Mouse (Mus musculus) MEL (cell line): ENCODE measurements at regions not wholly inside any gene's neighbourhood (a gene's known extent, or its start where the extent isn't known, plus 50 kb on each side); places are given as distances from the start of the nearest gene placed in this dataset.

ENCODE experiments used
- DNase-seq: peaks from one replicate; pipeline ENCODE4 v3.0.0; 2011; ENCODE audit warnings: low read depth, low spot score
- H3K27ac ChIP-seq: 2 replicates; pipeline ENCODE4 v1.5.1; 2012; ENCODE audit warnings: low read depth, mild to moderate bottlenecking, control low read depth, low read length, moderate library complexity; ENCODE audit not compliant: control insufficient read depth
- H3K27me3 ChIP-seq, 2 experiments: fragments of 150-350 bp in 1 of 2; sonication (generic) in 1 of 2; 2 replicates each; pipeline ENCODE4 v1.6.1; 2012; ENCODE audit warnings: low read length in 2 of 2, mild to moderate bottlenecking in 2 of 2, improper control_type of control experiment in 1 of 2, moderate library complexity in 1 of 2; ENCODE audit not compliant: insufficient read depth in 2 of 2, control insufficient read depth in 1 of 2
- H3K36me3 ChIP-seq, 2 experiments: 2 replicates each; pipeline ENCODE4 v1.6.1; 2012 to 2014; ENCODE audit warnings: low read length in 2 of 2, improper control_type of control experiment in 1 of 2, inconsistent platforms in 1 of 2, mild to moderate bottlenecking in 1 of 2; ENCODE audit not compliant: insufficient read depth in 2 of 2, control insufficient read depth in 1 of 2
- H3K4me1 ChIP-seq, 2 experiments: fragments of 150-350 bp in 1 of 2; sonication (generic) in 1 of 2; 2 replicates each; pipeline ENCODE4 v1.6.1; 2012; ENCODE audit warnings: low read length in 2 of 2, improper control_type of control experiment in 1 of 2, mild to moderate bottlenecking in 1 of 2; ENCODE audit not compliant: insufficient read depth in 2 of 2, control insufficient read depth in 1 of 2
- H3K4me3 ChIP-seq, 2 experiments: fragments of 150-350 bp in 1 of 2; sonication (generic) in 1 of 2; 2 replicates each; pipeline ENCODE4 v1.5.1; 2012; ENCODE audit warnings: low read depth in 2 of 2, low read length in 2 of 2, mild to moderate bottlenecking in 2 of 2, moderate library complexity in 2 of 2, control low read depth in 1 of 2, improper control_type of control experiment in 1 of 2; ENCODE audit not compliant: control insufficient read depth in 1 of 2, insufficient read depth in 1 of 2
- H3K79me2 ChIP-seq: 2 replicates; pipeline ENCODE4 v1.6.1; 2012; ENCODE audit warnings: mild to moderate bottlenecking, low read length, moderate library complexity; ENCODE audit not compliant: control insufficient read depth, poor library complexity, insufficient read depth
- H3K9ac ChIP-seq: 2 replicates; pipeline ENCODE4 v1.6.1; 2012; ENCODE audit warnings: low read depth, mild to moderate bottlenecking, control low read depth, low read length, moderate library complexity; ENCODE audit not compliant: control insufficient read depth, poor library complexity, severe bottlenecking
- H3K9me3 ChIP-seq: fragments of 150-350 bp; sonication (generic); replicated peaks from 2 replicates; pipeline ENCODE4 v1.6.1; 2012; ENCODE audit warnings: mild to moderate bottlenecking, low read length, improper control_type of control experiment, moderate library complexity; ENCODE audit not compliant: insufficient read depth
- CHD1 ChIP-seq: IDR thresholded peaks from 2 replicates; pipeline ENCODE4 v1.6.1; 2012; ENCODE audit warnings: low read depth, mild to moderate bottlenecking, inconsistent platforms, low read length, improper control_type of control experiment
- CHD2 ChIP-seq: IDR thresholded peaks from 2 replicates; pipeline ENCODE4 v1.6.1; 2011; ENCODE audit warnings: low read length, improper control_type of control experiment
- EP300 ChIP-seq, 2 experiments: IDR thresholded peaks; 2 replicates each; pipeline ENCODE4 v1.6.1; 2011; ENCODE audit warnings: improper control_type of control experiment in 2 of 2, low read length in 2 of 2, low read depth in 1 of 2, mild to moderate bottlenecking in 1 of 2
- GABPA ChIP-seq: IDR thresholded peaks from 2 replicates; pipeline ENCODE4 v1.6.1; 2012; ENCODE audit warnings: low read depth, mild to moderate bottlenecking, inconsistent platforms, low read length, improper control_type of control experiment, moderate library complexity
- HCFC1 ChIP-seq: IDR thresholded peaks from 2 replicates; pipeline ENCODE4 v1.6.1; 2012; ENCODE audit warnings: low read depth, mild to moderate bottlenecking, inconsistent platforms, low read length, improper control_type of control experiment, moderate library complexity
- JUND ChIP-seq: IDR thresholded peaks from 2 replicates; pipeline ENCODE4 v1.6.1; 2011; ENCODE audit warnings: low read depth, mild to moderate bottlenecking, improper control_type of control experiment, low read length
- KAT2A ChIP-seq: conservative IDR thresholded peaks from 2 replicates; pipeline ENCODE4 v1.6.1; 2012; ENCODE audit warnings: low read depth, low read length, improper control_type of control experiment, inconsistent platforms
- MAFK ChIP-seq: IDR thresholded peaks from 2 replicates; pipeline ENCODE4 v1.6.1; 2011; ENCODE audit warnings: low read depth, mild to moderate bottlenecking, low read length, improper control_type of control experiment, borderline replicate concordance
- MAX ChIP-seq: IDR thresholded peaks from 2 replicates; pipeline ENCODE4 v1.6.1; 2011; ENCODE audit warnings: low read length, improper control_type of control experiment
- MAZ ChIP-seq: IDR thresholded peaks from 2 replicates; pipeline ENCODE4 v1.6.1; 2012; ENCODE audit warnings: low read depth, mild to moderate bottlenecking, inconsistent platforms, low read length, improper control_type of control experiment
- MYB ChIP-seq: IDR thresholded peaks from 2 replicates; pipeline ENCODE4 v1.6.1; 2011; ENCODE audit warnings: mild to moderate bottlenecking, low read depth, low read length, improper control_type of control experiment
- NRF1 ChIP-seq: IDR thresholded peaks from 2 replicates; pipeline ENCODE4 v1.6.1; 2014; ENCODE audit warnings: low read depth, mild to moderate bottlenecking, inconsistent platforms, low read length, improper control_type of control experiment, moderate library complexity; ENCODE audit not compliant: poor library complexity, insufficient read depth, severe bottlenecking
- POLR2A ChIP-seq, 2 experiments: IDR thresholded peaks; 2 replicates each; pipeline ENCODE4 v1.6.1; 2011 to 2012; ENCODE audit warnings: low read length in 2 of 2, mild to moderate bottlenecking in 2 of 2, control low read depth in 1 of 2, improper control_type of control experiment in 1 of 2, low read depth in 1 of 2, moderate library complexity in 1 of 2; ENCODE audit not compliant: control insufficient read depth in 1 of 2, insufficient read depth in 1 of 2, poor library complexity in 1 of 2
- RAD21 ChIP-seq: IDR thresholded peaks from 2 replicates; pipeline ENCODE4 v1.6.1; 2011; ENCODE audit warnings: mild to moderate bottlenecking, low read depth, low read length, improper control_type of control experiment
- RCOR1 ChIP-seq: IDR thresholded peaks from 2 replicates; pipeline ENCODE4 v1.6.1; 2012; ENCODE audit warnings: low read depth, mild to moderate bottlenecking, inconsistent platforms, low read length, improper control_type of control experiment
- SIN3A ChIP-seq: IDR thresholded peaks from 2 replicates; pipeline ENCODE4 v1.6.1; 2012; ENCODE audit warnings: low read length, improper control_type of control experiment, inconsistent platforms
- SMC3 ChIP-seq: IDR thresholded peaks from 2 replicates; pipeline ENCODE4 v1.6.1; 2011; ENCODE audit warnings: low read depth, low read length, improper control_type of control experiment
- USF1 ChIP-seq: IDR thresholded peaks from 2 replicates; pipeline ENCODE4 v1.6.1; 2014; ENCODE audit warnings: low read depth, mild to moderate bottlenecking, inconsistent platforms, low read length, improper control_type of control experiment, moderate library complexity
- USF2 ChIP-seq, 2 experiments: IDR thresholded peaks; 2 replicates each; pipeline ENCODE4 v1.6.1; 2011 to 2012; ENCODE audit warnings: improper control_type of control experiment in 2 of 2, low read length in 2 of 2, borderline replicate concordance in 1 of 2, inconsistent platforms in 1 of 2, low read depth in 1 of 2, mild to moderate bottlenecking in 1 of 2; ENCODE audit not compliant: insufficient read depth in 1 of 2

GRCm38 (mm10) chr6:118320021-118320525, 99.2 kb downstream of the Bms1 start:
- Histone ChIP-seq H3K79me2 (no peaks in the 10 kb centered on the region), H3K27me3 (no peaks in the 10 kb centered on the region; a peak in 2 of 4 replicates), H3K27ac (no peak overlapping the region), H3K4me3 (no peak overlapping the region), H3K9me3 (no peaks in the 10 kb centered on the region), H3K4me1 (no peaks in the 10 kb centered on the region)
- DNase-seq: no peak
- TF ChIP-seq RCOR1: no peak
- no peak for TF ChIP-seq JUND
- no peak for TF ChIP-seq MYB
- no peak for TF ChIP-seq CHD2
- no peak for TF ChIP-seq SIN3A
- TF ChIP-seq NRF1: no peak
- no peak for TF ChIP-seq MAX
- TF ChIP-seq MAZ: no peak
- no peak for TF ChIP-seq HCFC1
- TF ChIP-seq USF1: no peak
- TF ChIP-seq SMC3: no peak
- TF ChIP-seq KAT2A: no peak
- TF ChIP-seq, all 39 proteins: peak for 0
- H3K9ac ChIP-seq: no peak overlapping the region
- H3K36me3 ChIP-seq: no peaks in the 10 kb centered on the region

- H3K9ac ChIP-seq: no peak overlapping the region
- H3K27me3 ChIP-seq: no peaks in the 10 kb centered on the region; a peak in 2 of 4 replicates
Measured at GRCm38 (mm10) chr6:118315881-118316280, 103.4 kb downstream of the Bms1 start.

More at GRCm38 (mm10) chr6:118315881-118316280, 103.4 kb downstream of the Bms1 start:
- TF ChIP-seq NRF1: no peak
- TF ChIP-seq EP300 (IDR thresholded peaks at IDR 0.05; ENCODE audit: low read depth in 1 of 2, low read length in 2 of 2): no peak
- no peak for TF ChIP-seq USF1
- TF ChIP-seq GABPA: no peak
- no peak for TF ChIP-seq MYB
- no peak for TF ChIP-seq RAD21
- TF ChIP-seq POLR2A (IDR thresholded peaks at IDR 0.05; ENCODE audit: control insufficient read depth in 1 of 2, insufficient read depth in 1 of 2, low read depth in 1 of 2, low read length in 2 of 2, poor library complexity in 1 of 2): no peak
- TF ChIP-seq USF2 (IDR thresholded peaks at IDR 0.05; ENCODE audit: borderline replicate concordance in 1 of 2, insufficient read depth in 1 of 2, low read depth in 1 of 2, low read length in 2 of 2): no peak
- TF ChIP-seq MAFK: no peak
- no peak for TF ChIP-seq CHD1
- no peak for DNase-seq
- Histone ChIP-seq H3K27ac (no peak overlapping the region), H3K9me3 (no peaks in the 10 kb centered on the region), H3K4me1 (no peaks in the 10 kb centered on the region), H3K4me3 (no peak overlapping the region), H3K79me2 (no peaks in the 10 kb centered on the region), H3K36me3 (no peaks in the 10 kb centered on the region)
